Mouse (Mus musculus): ENCODE data around the gene Dcps. TPM values are rescaled to one million over a fixed set of nuclear protein-coding genes. Genes with fewer than 3 reads are reported as not detected.

Dcps gene
- polyA plus RNA-seq, 2 experiments from 2014 or later: 70.6 to 90.4 TPM

DNA sequence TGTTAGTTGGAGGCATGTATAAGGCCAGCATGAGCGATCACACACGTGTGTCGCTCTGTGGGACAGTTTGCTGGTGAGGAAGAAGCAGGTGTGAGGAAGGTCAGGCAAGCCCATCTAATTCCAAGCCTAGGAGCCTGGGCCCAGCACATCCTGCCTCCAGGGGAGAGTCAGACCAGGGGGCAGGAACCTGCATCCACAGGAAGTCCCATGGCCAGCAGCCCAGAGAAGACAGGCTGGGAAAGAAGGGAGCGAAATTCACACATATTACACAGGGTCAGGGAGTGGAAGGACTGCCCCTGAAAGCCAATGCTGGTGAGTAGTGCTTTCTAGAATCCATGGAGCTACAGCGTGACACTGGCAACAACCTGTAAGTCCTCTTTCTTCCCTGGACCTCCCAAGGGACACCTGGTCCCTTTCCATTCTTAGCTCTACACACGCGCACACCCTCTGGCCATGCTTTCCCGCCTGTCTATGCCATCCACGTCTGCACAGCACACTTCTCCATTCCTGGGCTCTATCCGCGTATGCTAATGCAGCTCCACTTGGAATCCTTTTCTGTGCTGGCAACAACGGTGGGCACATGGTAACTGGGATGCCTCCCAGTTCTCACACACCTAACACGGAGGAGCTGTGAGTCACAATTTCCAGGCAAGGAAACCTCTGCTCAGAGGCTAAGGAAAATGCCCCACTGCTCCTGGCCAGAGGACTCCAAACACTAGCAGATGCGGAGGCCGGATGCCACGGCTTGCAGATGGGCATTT, 44.0 kb downstream of the Dcps start:
- ATAC-seq: no peak

DNA sequence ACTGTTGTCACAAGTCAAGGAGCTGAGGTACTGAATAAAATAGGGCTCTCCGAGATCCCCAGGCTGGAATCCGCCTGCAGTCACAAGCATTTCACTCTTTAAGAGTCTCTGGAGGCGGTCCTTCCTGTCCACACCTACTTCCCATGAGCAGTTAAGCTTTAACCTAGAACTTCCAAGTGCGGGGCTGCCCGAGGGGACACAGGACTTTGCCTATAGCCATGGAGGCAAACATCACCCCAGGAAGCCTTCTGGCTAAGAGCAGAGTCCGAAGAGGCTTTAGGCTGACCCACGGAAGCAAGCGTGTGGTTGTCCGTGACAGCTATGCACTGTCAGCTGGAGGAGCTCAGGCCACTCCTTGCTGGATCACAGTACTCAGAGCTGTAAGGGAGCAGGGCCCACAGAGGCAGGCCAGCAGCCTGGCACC, 46.9 kb downstream of the Dcps start:
- ATAC-seq: no peak

DNA sequence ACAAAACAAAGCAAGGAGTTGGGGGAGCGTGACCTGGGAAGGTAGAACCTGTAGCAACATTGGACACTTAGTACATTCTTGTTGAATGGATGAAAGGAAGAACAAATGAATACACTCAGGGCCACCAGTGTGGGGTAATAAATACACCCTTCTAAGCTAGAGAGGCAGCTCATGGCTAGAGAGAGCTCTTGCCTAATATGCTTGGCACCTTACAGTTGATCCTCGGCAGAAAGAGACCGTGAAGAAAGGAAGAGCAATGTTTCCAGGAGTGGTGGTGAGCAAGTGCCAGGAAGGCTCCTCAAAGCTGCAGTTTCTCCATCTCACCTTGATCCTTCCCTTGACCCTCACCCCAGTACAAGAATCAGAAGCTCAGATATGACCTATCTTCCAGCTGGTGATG, 47.3 kb downstream of the Dcps start:
- no peak for ATAC-seq

DNA sequence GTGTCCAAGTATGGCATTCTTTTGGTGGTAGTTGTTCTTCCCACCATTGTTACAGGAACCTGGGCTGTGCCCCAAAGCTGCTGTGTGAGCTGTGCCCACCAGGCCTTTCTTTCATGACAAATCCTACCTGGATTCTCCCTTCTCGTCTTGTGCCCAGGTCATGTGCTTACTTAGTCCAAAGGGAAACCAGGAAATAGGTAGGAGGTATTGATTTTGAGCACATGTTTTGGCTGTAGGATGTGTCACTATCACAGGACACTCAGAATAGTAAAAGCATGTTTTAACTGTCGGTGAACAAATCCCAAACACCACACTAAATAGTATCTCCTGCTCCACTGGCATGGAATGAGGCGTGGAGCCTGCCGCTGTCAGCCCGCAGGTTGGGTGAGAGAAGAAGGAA, 48.3 kb downstream of the Dcps start:
- ATAC-seq: no peak

DNA sequence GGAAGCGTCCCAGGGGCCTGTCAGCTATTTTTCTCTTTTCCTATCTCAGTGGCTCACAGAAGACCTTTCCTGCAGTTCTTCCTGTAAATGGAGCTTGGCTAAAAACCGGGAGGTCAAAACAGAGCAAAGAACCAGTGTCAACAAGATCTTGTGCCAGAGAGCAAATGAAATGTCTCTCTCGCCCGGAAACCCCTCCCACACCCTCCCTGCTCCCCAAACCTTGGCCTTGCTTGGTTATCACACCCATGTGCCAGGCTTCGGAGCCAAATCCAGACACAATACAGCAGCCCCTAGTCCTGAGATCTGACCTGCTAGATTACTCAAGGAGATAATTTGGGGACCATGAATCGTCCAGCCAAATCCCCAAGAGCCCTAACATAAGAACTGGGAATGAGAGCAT, 48.7 kb downstream of the Dcps start:
- no peak for ATAC-seq

DNA sequence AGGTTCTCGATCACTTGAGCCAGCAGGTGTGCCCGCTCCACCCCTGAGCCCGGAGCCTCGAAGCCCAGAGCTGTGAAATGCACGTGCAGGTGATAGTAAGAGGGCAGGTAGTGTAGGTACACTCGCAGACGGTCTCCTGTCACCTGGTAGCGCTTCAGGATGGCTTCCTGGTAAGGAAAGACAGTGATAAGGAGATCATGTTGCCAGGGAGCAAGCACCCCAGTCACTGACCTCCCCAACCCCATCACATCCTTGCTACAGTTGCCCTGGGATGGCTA, 51.2 kb downstream of the Dcps start:
- ATAC-seq: no peak

DNA sequence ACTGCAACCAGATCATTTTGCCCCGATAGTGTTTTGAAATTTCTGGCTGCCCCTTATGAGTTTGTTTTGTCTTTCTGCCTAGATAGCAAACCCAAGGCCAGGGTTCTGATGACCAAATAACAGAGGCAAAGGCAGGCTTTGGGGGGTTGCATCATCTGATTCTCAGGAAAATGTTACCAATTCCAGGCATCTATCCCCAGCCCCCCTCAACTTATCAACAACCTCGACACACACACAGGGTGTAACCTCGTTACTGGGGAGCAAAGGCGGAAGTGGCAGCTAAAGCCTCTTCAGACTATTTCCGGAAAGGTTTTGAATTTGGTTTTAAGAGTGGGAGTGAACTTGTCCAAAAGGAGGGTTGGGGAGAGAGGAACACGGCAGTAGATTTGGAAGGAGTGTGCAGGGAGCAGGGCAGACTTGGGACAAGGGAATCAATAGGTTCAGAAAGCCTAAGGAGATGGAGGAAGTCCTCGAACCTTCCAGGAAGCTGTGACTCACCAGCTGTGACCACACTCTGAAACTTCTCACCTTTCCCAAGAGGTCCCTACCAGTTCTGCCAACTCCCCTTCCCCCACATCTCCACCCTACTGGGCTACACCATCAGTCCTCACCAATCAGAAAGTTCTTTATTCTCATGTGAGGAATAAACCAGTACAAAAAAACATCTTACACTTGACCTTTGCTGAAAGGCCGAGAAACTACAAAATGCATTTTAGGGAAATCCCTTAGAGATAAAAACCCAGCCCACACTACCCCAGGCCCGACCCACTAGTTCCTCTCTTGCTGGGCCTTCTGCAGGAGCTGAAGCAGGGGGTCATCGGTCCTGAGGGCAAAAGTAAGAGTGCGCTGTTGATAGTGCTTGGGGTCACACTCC, 51.8 kb downstream of the Dcps start:
- peak; percentile 76 for ATAC-seq

DNA sequence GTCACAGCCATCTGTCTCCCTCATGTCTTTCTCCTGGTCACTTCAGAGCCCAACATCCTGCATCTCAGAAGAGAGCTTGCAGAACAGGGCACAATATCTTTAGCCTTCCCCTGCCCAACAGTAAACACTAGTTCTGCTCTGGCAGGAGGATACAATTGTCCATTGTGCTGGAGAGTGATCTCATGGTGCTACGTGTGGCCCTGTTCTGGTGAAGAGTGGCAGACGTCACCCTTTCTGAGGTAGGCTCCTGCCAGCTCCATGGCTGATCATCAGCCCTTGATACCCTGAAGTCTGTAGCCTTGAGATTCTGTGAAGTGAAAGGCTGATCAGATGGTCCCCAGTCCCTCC, 52.4 kb downstream of the Dcps start:
- peak; percentile 24 for ATAC-seq

DNA sequence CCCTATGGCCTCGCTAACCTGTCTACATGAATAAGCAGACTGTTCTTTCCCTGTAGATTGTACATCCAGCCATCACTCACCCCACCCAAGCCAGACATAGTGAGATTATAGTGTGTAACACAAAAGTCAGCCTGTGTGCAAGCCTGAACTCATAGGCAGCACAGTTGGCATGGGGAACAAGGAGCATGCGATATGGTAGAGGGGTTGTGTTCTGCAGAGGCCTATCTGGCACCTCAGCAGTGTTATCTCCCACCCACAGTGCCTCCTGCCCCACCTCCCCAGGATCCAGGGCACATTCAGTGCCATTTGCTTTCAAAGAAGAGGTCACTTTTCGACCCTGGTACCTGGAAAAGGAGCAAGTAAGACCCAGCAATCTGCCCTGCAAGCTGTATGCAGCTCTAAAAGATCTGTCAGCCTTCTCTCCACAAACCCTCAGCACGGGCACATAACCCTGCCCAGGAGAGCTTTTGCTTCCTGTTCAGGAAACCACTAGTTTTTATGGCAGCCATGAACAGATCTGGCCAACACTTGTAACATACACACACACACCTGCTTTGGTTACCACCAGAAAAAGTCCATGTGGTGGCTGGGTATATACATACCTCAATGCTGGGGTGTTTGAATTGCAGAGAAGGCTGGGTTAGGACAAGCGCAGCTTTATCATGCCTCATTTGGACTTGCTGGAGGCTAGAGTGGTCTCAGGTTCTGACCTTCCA, 53.2 kb downstream of the Dcps start:
- peak; percentile 51 for ATAC-seq

DNA sequence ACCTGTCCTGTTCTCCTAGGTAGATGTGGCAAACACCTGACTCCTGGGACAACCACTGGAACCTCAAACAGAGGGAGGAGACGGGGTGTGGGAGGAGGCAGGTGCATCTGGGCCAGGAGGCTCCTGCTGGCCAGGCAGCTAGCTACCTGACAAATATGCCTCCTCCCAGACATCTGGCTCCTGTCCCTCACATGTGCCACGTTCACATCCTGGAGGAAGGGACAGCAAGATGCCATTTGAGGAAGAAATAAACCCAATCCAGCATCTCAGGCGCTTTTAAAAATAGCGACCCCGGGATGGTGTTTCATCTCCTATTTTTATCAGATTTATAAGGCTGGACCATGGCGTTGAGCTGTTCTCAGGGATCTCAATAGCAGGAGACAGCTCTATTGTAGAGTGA, 56.7 kb downstream of the Dcps start, which contains the start of gene St3gal4:
TSS of gene St3gal4 (minus strand) at position 101 of the 400 bp plus-strand sequence.
- ATAC-seq: no peak

DNA sequence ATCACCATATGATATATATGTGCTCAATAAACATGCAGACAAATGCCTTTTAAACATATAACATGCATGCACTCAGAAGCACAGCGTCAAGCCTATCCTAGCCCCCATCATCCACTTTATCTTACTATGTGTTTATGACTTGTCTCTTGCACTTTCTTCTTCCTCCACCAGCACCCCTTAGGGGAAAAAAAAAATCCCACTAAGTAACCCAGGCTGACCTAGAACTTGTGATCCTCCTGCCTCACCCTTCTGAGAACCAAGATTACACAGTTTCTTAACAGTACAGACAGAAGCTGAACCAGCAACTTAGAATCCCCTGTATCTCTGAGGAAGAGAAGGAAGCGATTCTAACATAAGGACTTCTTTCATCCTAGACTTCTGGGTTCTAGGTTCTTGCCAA, 57.3 kb downstream of the Dcps start:
- ATAC-seq: no peak

DNA sequence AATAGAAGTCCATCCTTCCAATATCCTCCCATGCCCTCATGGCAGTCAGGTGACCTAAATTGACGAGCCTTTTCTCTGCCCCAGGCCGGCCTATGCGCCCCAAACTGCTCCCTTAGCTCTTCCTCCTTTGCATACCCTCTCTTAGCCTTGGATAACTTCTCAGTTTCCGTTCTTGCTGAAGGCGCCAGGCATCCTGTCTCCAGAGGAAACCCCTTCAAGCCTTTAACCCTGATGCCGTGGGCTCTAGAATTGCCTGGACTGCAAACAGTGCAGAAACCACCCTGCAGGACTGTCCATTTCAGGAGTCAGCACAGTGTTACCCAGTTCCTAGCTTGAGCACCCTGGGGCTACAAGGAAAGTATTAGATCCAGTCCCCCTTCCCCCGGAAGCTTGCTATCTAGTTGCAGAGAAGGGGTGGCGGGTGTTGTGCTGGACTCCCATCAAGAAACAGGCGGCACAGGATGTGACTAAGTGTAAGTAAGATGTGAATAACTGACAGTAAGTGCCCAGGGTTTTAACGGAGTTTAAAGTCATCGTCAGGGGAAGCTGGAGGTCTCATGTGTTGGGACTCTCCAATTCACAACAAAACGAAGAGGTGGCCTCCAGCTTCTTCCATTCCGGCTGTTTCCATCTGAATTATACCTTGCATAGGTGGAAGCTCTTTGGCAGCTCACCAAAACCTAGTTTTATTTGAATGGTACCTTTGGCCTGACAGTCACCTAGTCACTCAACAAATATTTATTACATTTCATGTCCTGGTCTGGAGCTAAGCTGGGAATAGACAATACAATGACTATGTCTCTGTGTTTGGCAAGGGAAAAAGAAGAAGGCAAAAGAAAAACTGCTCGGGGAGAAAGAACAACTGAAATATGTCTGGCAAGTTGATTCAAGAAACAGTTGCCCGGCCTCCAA, 58.2 kb downstream of the Dcps start:
- peak; percentile 66 for ATAC-seq

DNA sequence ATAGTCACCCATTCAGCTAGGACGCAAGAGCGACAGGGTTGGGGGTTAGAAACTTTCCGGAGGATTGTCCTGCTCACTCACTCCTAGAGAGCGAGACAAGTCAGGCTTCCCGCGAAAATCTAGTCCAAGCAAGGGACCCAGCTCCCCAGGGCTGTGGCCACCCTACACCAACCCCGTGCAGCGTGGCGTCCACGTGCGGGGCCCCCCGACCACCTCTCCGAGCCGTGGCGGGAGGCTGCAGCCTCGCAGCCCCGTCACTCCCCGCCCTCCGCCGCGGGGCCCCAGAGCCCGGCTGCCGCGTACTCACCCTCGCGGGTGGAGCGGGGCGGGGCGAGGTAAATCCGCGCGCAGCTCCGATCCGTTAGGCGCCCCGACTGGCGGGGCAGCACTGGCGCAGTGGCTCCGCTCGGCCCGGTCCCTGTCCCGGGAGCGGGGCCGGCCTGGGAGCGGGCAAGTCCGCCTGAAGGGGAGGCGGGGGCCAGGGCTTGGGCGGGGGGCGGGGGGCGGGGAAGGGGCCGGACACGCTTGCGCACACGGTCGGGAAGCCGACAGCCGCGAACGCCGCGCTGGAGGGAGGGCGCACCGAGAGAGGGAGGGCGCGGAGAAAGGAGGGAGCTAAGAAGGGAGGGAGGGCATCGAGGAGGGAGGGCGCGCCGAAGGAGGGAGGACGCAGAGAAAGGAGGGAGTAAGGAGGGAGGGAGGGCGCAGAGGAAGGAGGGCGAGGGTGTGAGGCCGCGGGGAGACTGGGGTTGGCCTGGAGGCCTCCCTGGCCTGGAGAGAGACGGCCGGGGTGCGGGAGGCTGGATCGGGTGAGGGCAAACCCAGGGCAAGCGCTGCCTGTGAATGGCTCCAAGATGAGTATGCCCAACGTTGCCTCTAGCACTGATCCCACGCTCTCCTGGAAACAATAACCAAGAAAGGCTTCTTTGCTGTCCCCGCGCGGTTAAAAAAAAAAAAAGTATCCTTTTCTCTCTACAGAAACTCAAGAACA, 59.2 kb downstream of the Dcps start:
- peak; percentile 64 for ATAC-seq

DNA sequence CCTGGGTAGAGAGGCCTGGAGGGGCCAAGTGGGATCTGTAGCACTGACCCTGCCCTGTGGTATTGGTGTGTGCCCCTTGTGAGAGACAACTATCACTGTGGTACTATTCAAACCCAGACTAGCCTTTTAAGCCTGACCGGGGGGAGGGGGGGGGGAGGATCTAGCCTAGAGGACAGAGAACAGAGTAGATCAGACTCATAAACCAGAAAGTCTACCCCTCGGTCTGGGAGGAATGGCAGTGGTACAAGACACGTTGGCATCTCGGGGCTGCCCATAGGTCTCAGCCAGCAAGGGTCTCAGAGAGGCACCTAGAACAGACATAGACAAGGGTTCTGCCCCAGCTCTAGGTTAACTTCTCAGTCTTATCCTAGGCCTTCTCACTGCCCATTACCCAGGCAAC, 60.1 kb downstream of the Dcps start:
- no peak for ATAC-seq

DNA sequence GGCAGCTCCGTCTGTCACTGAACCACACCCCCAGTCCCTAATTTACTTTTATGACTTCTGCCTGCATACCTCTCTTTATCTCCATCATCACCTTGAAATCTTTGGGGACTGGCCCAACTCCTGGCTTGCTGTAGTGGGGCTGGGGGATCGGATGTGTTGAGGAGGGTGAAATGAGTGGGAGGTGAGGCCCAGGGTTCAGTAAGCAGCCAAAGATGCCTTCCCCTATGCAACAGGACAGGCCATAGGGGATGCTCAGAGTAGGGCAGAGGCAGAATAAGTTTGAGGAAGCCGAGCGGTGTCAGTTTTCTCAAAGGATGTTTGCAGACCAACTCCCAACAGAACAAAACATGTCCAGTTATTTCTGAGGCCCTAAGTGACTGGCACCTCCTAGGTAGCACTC, 60.6 kb downstream of the Dcps start:
- ATAC-seq: no peak

DNA sequence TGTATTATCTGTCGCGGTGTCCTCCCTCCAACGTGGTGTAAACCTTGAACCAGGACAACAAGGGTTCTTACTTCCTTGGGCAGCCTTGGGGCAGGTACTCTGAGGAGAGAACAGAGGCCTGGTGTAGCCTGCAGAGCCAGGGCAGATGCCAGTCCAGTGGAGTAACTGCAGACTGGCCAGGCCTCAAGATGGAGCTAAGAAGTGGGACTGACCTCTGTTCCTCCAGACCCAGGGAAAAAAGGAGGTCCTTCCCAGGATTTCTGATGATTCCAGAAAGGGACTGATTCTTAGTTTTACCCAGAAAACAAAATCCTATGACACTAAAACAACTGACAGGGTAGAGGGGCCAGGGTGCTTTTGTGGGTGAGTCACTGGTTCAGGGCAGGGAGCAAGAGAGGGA, 61.6 kb downstream of the Dcps start:
- no peak for ATAC-seq

DNA sequence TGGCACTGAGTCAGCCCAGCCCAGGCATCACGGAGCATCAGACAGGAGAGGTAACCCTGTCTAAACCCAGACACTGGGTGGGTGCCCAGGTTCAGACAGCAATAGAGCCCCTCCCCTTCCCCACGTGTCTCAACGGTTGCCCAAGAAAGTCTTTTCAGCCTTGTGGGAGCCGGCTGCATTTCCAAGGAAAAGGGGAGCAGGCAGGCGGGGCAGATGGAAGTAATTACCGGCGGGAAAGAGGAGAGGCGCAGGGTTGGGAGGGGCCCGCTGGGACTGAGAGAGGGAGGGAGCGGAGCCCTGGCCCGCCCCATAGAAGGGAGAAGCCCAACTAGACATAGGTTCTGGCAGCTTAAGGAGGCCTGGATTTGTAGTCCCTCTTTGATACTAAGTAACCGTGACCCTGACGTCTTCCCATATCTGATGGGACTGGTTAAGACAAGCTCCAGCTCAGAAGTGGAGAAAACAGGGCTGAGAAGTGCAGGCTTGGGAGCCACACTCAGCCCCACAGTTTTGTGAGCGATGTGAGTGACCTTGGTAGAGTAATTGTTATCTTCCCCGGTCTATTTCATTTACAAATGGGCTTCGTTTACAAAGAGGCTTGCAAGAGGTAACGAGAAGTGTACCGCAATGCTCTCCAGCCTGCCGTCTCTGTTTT, 63.8 kb downstream of the Dcps start:
- no peak for ATAC-seq

DNA sequence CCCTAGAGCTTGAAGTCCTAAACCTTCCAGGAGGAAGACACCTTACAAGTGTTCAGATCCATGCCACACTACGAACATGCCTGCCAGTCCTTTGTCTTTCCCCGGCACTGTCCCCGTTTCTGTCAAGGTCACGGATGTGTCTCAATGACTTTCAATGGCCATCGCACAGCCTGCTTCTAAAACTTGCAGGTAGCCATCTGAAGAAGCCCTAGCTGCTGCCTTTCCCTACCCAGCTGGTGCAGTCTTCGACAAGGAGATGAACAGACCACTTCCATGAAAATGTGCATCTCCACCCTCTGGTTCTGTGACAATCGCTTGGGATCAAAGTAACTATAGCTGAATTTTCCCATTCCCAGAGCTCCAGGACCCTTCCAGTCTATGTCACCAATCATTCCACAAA, 64.4 kb downstream of the Dcps start:
- ATAC-seq: no peak

DNA sequence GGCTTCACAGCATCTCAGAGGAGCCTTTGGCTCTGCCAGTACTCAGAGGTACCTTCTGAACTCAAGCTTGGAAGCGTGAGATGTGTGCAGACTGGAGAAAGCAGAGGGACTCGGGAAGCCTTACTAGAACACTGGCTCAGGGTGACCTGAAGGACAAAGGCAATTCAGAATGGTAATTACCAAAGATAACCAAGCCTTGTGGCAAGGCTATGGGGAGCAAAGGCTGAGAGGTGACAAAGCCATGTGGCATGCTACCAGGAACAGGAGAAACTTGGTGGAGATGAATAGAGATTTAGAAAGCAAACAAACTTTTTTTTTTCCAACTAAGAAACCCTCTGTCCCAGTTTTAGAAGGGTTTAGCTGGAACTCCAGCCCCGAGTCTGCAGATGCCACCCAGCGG, 65.3 kb downstream of the Dcps start:
- ATAC-seq: no peak

DNA sequence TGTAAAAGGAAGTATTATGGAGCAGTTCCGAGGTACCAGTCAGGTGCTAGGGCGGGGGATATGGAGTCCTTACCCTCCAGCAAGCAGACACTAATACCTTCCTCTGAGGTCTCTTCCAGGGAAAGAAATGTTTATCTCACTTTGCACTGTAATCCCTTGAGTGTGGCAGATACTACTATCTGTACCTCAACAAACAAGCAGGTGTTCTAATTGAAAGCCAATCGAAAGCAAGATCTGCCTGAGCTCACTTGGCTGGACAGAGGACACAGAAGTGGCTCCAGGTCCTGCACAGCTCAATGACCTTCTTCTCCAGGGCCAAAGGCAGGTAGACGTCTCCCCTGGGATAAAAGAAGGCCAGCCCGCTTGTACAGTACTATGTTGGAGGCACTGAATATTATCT, 65.8 kb downstream of the Dcps start:
- no peak for ATAC-seq

DNA sequence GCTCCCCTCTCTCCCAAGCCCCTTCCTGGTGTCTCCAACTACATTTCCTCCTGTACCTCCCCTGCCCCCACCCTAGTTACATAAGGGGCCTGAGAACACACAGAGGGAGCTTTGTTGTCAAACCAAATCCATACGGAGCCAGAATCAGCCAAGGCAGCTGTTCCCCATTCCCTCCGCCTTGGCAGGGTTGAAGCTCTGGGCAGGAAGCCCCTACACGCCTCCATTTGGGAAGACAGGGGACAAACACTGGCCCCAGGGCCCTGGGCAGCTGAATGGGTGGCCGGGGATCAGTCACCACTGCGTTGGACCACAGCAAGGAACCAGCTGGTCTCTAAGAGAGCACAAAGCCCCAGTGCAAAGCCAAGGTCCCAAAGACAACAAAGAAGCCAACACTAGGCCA, 66.9 kb downstream of the Dcps start:
- ATAC-seq: no peak

Measured in CD4-positive, CD25-positive, alpha-beta regulatory T cell, adult 4 months (primary cell).